Comparison of ENCODE assay signal across 1 mouse cellular context in genomic region chr5:115217998-115218397, GRCm38 (mm10).
TF ChIP-seq lines count a peak whose summit lies in the region.

No protein-coding gene starts in this region.

TF ChIP-seq in MEL, 35 proteins besides CTCF, POLR2A, EP300 and RAD21 (continued from another document):
- TF ChIP-seq MXI1 (IDR thresholded peaks at IDR 0.05; ENCODE audit: low read depth, low read length), result peak; percentile 69; the same call in 1 of the 2 replicates
- TF ChIP-seq GATA1 (IDR thresholded peaks at IDR 0.05; ENCODE audit: low read depth, low read length), result peak; percentile 69; the same call in 1 of the 2 replicates
